Mouse (Mus musculus): ENCODE data around the gene Flot2.

DNA sequence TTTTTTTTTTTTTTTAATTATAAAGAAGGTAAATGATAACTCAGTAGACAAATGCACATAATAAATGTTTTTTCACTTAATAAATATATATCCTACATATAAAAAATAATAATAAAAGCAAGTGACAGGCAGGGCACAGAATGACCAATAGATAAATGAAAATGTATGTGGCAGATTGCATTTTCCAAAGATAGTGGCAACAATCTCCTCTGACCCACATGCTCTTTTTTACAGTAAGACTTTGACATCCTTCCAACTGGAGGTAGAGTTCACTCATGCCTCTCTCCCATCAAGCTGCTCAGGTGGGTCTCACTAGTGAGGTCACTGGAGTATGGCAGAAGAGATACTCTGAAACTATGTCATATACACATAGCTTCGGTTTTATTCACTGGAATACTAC, 24.8 kb downstream of the Flot2 start:
- TF ChIP-seq CTCF (IDR thresholded peaks at IDR 0.05; ENCODE audit: borderline replicate concordance, insufficient read depth, low read length) = no peak
- no peak for TF ChIP-seq POLR2A (IDR thresholded peaks at IDR 0.05; ENCODE audit: low read depth, low read length)
